Comparison of ENCODE assay signal across 8 mouse cellular contexts in the genomic region with DNA sequence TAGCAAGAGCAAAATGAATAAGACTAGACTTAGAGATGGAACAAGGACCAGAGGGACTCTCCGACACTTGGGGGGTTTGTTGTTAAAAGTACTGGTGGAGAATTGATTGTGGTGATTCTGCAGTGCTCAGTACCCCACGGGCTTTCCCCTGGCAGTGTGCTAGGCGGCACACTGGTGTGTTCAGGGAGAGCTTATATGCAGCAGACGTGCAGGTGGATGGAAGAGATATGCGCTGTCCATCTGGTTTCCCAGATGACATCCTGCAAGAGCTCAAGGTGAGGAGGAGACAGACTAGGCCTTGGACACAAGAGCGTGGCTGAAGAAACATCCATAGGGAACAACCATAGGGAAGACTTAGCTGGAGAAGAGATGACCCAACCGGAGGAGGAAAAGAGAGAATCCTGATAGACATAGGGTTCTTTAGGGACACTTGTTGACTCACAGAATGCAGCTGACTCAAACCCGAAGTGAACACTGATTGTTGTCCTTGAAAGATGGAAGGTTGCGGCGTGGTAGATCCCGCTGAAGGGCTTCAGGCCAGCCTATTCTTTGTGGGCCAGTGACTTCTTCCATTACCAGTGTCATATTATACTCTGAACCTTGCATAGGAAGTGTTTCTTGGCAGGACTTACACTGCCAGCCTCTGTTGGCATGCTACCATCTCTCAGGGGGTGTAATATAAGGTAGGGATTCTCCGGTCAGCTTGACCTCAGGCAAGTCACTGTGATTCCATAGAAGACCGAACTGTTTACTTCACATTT. TPM values are rescaled to one million over a fixed set of nuclear protein-coding genes. Genes with fewer than 3 reads are reported as not detected.
DNase-seq lines count a peak whose midpoint lies in the region; ATAC-seq and TF ChIP-seq lines count a peak whose summit lies in the region.

No protein-coding gene starts in this region.

- peak overlapping the region; percentile 85 for H3K4me2 ChIP-seq in lung, embryonic 16.5 days (ENCODE audit: low read depth, low read length)

- H3K27me3 ChIP-seq in spleen, adult 2 months (ENCODE audit: control insufficient read depth, insufficient read depth, low read length) = no peaks in the 10 kb centered on the region
- H3K27me3 ChIP-seq in hindbrain, embryonic 10.5 days (ENCODE audit: insufficient read depth, poor library complexity, severe bottlenecking) = peaks cover 5% of the 10 kb centered on the region; the same call in 1 of the 2 replicates
- no peaks in the 10 kb centered on the region for H3K27me3 ChIP-seq in lung, embryonic 16.5 days (ENCODE audit: control insufficient read depth, insufficient read depth, low read depth, low read length)

- no peak for DNase-seq in spleen, adult 2 months (ENCODE audit: low read depth in 1 of 2, low spot score in 2 of 2)
- DNase-seq in spleen, adult 12 weeks (ENCODE audit: low spot score) = no peak
- peak; percentile 66 for DNase-seq in cerebellum, adult 9-11 months
- no peak for DNase-seq in hindbrain, embryonic 10.5 days (ENCODE audit: low spot score)
- DNase-seq in embryo, embryonic 11 days = no peak
- no peak for DNase-seq in ovary, postnatal 10 days (ENCODE audit: low spot score)

- no peak for TF ChIP-seq CTCF in spleen, adult 2 months (IDR thresholded peaks at IDR 0.05; ENCODE audit: extremely low read depth, insufficient read depth, insufficient read length, insufficient replicate concordance)

- no peaks in the 10 kb centered on the region for H3K9me3 ChIP-seq in hindbrain, embryonic 10.5 days
- H3K9me3 ChIP-seq in lung, embryonic 16.5 days (ENCODE audit: control insufficient read depth, low read length) = no peaks in the 10 kb centered on the region

- peaks cover 10% of the 10 kb centered on the region for H3K36me3 ChIP-seq in spleen, adult 2 months (ENCODE audit: control insufficient read depth, insufficient read depth, low read length)
- peaks cover 32% of the 10 kb centered on the region for H3K36me3 ChIP-seq in hindbrain, embryonic 10.5 days
- peaks cover 16% of the 10 kb centered on the region for H3K36me3 ChIP-seq in lung, embryonic 16.5 days (ENCODE audit: control insufficient read depth, insufficient read depth, low read length)

- H3K4me3 ChIP-seq in spleen, adult 2 months (ENCODE audit: extremely low read depth, insufficient read depth, insufficient read length) = peak overlapping the region; percentile 76
- H3K4me3 ChIP-seq in hindbrain, embryonic 10.5 days = peak overlapping the region; percentile 89
- H3K4me3 ChIP-seq in lung, embryonic 16.5 days (ENCODE audit: low read length) = peak overlapping the region; percentile 86

- TF ChIP-seq POLR2A in spleen, adult 2 months (IDR thresholded peaks at IDR 0.05; ENCODE audit: low read depth, low read length) = no peak

- H3K9ac ChIP-seq in lung, embryonic 16.5 days (ENCODE audit: low read length) = peak overlapping the region; percentile 98

- H3K4me1 ChIP-seq in spleen, adult 2 months (ENCODE audit: control insufficient read depth, insufficient read depth, insufficient read length) = peaks cover 2% of the 10 kb centered on the region; the same call in 1 of the 2 replicates
- H3K4me1 ChIP-seq in hindbrain, embryonic 10.5 days (replicated peaks) = peaks cover 29% of the 10 kb centered on the region
- H3K4me1 ChIP-seq in lung, embryonic 16.5 days (replicated peaks; ENCODE audit: control insufficient read depth, insufficient read depth, low read length) = peaks cover 14% of the 10 kb centered on the region

- peak; percentile 9 for ATAC-seq in lung, embryonic 16.5 days (ENCODE audit: low read depth)
- no peak for ATAC-seq in granulocyte monocyte progenitor cell, adult 5-6 weeks (replicated peaks; ENCODE audit: poor library complexity, severe bottlenecking)

- H3K27ac ChIP-seq in spleen, adult 2 months (ENCODE audit: insufficient read depth, low read length) = peak overlapping the region; percentile 4; the same call in 1 of the 2 replicates
- H3K27ac ChIP-seq in hindbrain, embryonic 10.5 days = peak overlapping the region; percentile 98
- peak overlapping the region; percentile 58 for H3K27ac ChIP-seq in lung, embryonic 16.5 days (ENCODE audit: low read length)

- 73% methylated on average over 13 of the region's 13 CpGs for WGBS in spleen, adult 2 months
- 82% methylated on average over 13 of the region's 13 CpGs for WGBS in hindbrain, embryonic 10.5 days
- 74% methylated on average over 13 of the region's 13 CpGs for WGBS in lung, embryonic 16.5 days

RNA-seq across cellular contexts. Expression of gene Tnnc1, which starts 0.9 kb away (rescaled TPM):
- 0.18 and 0.62 TPM in 2 replicates for polyA plus RNA-seq in spleen, adult 2 months (2012; rRNA removed)
- polyA plus RNA-seq in hindbrain, embryonic 10.5 days (2016; fragmentation: Nextera tagmentation; extraction: Ambion mirVana) = 1.5 and 4.3 TPM in 2 replicates
- 93.6 and 113 TPM in 2 replicates for polyA plus RNA-seq in lung, embryonic 16.5 days (2015; fragmentation: Nextera tagmentation; extraction: Ambion mirVana)
- total RNA-seq in granulocyte monocyte progenitor cell, adult 5-6 weeks (2014; fragmentation: Nextera tagmentation) = 4.1 TPM in 1 of 2 replicates, not detected in the other
- total RNA-seq in granulocyte monocyte progenitor cell, adult 5-6 weeks (2017) = 0.82 TPM in 1 of 2 replicates, not detected in the other

RNA-seq across cellular contexts. Expression of gene Nisch, which starts 9.5 kb away (rescaled TPM):
- polyA plus RNA-seq in spleen, adult 2 months (2012; rRNA removed) = 257 and 263 TPM in 2 replicates
- polyA plus RNA-seq in hindbrain, embryonic 10.5 days (2016; fragmentation: Nextera tagmentation; extraction: Ambion mirVana) = 432 and 459 TPM in 2 replicates
- 377 and 397 TPM in 2 replicates for polyA plus RNA-seq in lung, embryonic 16.5 days (2015; fragmentation: Nextera tagmentation; extraction: Ambion mirVana)
- total RNA-seq in granulocyte monocyte progenitor cell, adult 5-6 weeks (2014; fragmentation: Nextera tagmentation) = 137 and 211 TPM in 2 replicates
- 86.1 and 111 TPM in 2 replicates for total RNA-seq in granulocyte monocyte progenitor cell, adult 5-6 weeks (2017)

RNA-seq across cellular contexts. Expression of gene Sema3g, which starts 10.4 kb away (rescaled TPM):
- 4.0 and 4.3 TPM in 2 replicates for polyA plus RNA-seq in spleen, adult 2 months (2012; rRNA removed)
- polyA plus RNA-seq in hindbrain, embryonic 10.5 days (2016; fragmentation: Nextera tagmentation; extraction: Ambion mirVana) = 0.78 and 0.91 TPM in 2 replicates
- polyA plus RNA-seq in lung, embryonic 16.5 days (2015; fragmentation: Nextera tagmentation; extraction: Ambion mirVana) = 2.3 and 2.7 TPM in 2 replicates
- total RNA-seq in granulocyte monocyte progenitor cell, adult 5-6 weeks (2014; fragmentation: Nextera tagmentation) = 0.21 TPM in 1 of 2 replicates, not detected in the other
- not detected in 2 replicates for total RNA-seq in granulocyte monocyte progenitor cell, adult 5-6 weeks (2017)

RNA-seq across cellular contexts. Expression of gene Stab1, which starts 38.8 kb away (rescaled TPM):
- polyA plus RNA-seq in spleen, adult 2 months (2012; rRNA removed) = 42.1 and 44.3 TPM in 2 replicates
- 23.0 and 25.7 TPM in 2 replicates for polyA plus RNA-seq in hindbrain, embryonic 10.5 days (2016; fragmentation: Nextera tagmentation; extraction: Ambion mirVana)
- 48.9 and 52.1 TPM in 2 replicates for polyA plus RNA-seq in lung, embryonic 16.5 days (2015; fragmentation: Nextera tagmentation; extraction: Ambion mirVana)
- not detected in 2 replicates for total RNA-seq in granulocyte monocyte progenitor cell, adult 5-6 weeks (2014; fragmentation: Nextera tagmentation)
- 3.0 TPM in 1 of 2 replicates, not detected in the other for total RNA-seq in granulocyte monocyte progenitor cell, adult 5-6 weeks (2017)

RNA-seq across cellular contexts. Expression of gene Phf7, which starts 43.9 kb away (rescaled TPM):
- 4.9 and 6.3 TPM in 2 replicates for polyA plus RNA-seq in spleen, adult 2 months (2012; rRNA removed)
- 12.7 and 13.1 TPM in 2 replicates for polyA plus RNA-seq in hindbrain, embryonic 10.5 days (2016; fragmentation: Nextera tagmentation; extraction: Ambion mirVana)
- polyA plus RNA-seq in lung, embryonic 16.5 days (2015; fragmentation: Nextera tagmentation; extraction: Ambion mirVana) = 13.5 TPM in 2 replicates
- total RNA-seq in granulocyte monocyte progenitor cell, adult 5-6 weeks (2014; fragmentation: Nextera tagmentation) = 13.9 and 15.2 TPM in 2 replicates
- total RNA-seq in granulocyte monocyte progenitor cell, adult 5-6 weeks (2017) = 14.8 and 17.4 TPM in 2 replicates

Comparison
In these comparisons a context has a peak if more than half of its experiments do, and no peak if none do; other contexts are left out.
1. H3K27ac ChIP-seq: peak in every context shown above with its lines; median percentile 98 in hindbrain, embryonic 10.5 days; 58 in lung, embryonic 16.5 days; 4 in spleen, adult 2 months.
2. RNA of gene Tnnc1, which starts 0.9 kb away (polyA plus RNA-seq): 93.6 to 113 TPM in lung, embryonic 16.5 days; 1.5 to 4.3 TPM in hindbrain, embryonic 10.5 days and 0.18 to 0.62 TPM in spleen, adult 2 months; every median in the first group is over 10 times any median in the second.
3. Peak in every context shown above with its lines, with median percentiles within 50 percentile points of each other: H3K4me3 ChIP-seq.